Mouse (Mus musculus) gastrocnemius, adult 18-20 months (tissue): ENCODE results near the gene Nes. TPM values are rescaled to one million over a fixed set of nuclear protein-coding genes. Genes with fewer than 3 reads are reported as not detected.
A peak's percentile ranks its signal among the peaks of the same experiment; 100 is the strongest.

Experiments used
- DNase-seq: peaks from one replicate; pipeline ENCODE4 v3.0.0; 2021; ENCODE audit warnings: low spot score
- total RNA-seq, 2 experiments: library from RNA; stranded (reverse); gene quantifications; 2 replicates each; pipeline ENCODE4 v1.2.3; 2021

Gene Nes
- total RNA-seq, 2 experiments from 2014 or later: 10.8 to 24.9 TPM

- DNase-seq: no peak
These were observed 35.2 kb downstream of the Nes start for GRCm38 (mm10) chr3:88005822-88006786.

GRCm38 (mm10) chr3:88010634-88011265 is 39.9 kb downstream of the Nes start:
- no peak for DNase-seq

GRCm38 (mm10) chr3:88022322-88023191 is 51.7 kb downstream of the Nes start:
- DNase-seq: peak; percentile 90

GRCm38 (mm10) chr3:88023192-88024074 is 52.6 kb downstream of the Nes start:
- DNase-seq: no peak

- DNase-seq: no peak
These were observed 55.9 kb downstream of the Nes start for GRCm38 (mm10) chr3:88026823-88027222.

GRCm38 (mm10) chr3:88027434-88028186 is 56.7 kb downstream of the Nes start, which contains the start of gene Hapln2:
Gene Hapln2 (minus strand): TSS chr3:88027583.
- DNase-seq: no peak

Other genes starting within 250 kb of the Nes start
- not detected for gene Lrrc71, start 222.5 kb upstream of the Nes start, total RNA-seq
- gene Ntrk1, start 175.9 kb upstream of the Nes start, total RNA-seq: not detected
- not detected for gene Insrr, start 174.1 kb upstream of the Nes start, total RNA-seq
- 1 to 10 TPM; 6.3 to 6.4 TPM for gene Pear1, start 146.8 kb upstream of the Nes start, total RNA-seq
- gene Sh2d2a, start 124.3 kb upstream of the Nes start, total RNA-seq: not detected
- 10 to 100 TPM; 48.3 to 55.2 TPM for gene Prcc, start 85.5 kb upstream of the Nes start, total RNA-seq
- 100 to 1,000 TPM; 219 to 232 TPM for gene Hdgf, start 64.8 kb upstream of the Nes start, total RNA-seq
- 10 to 100 TPM; 42.2 to 49.1 TPM for gene Mrpl24, start 51.6 kb upstream of the Nes start, total RNA-seq
- gene Isg20l2, start 40.8 kb upstream of the Nes start, total RNA-seq: 1 to 10 TPM; 6.3 to 8.1 TPM
- gene Rrnad1, start 40.4 kb upstream of the Nes start, total RNA-seq: 1 to 10 TPM; 3.2 to 3.4 TPM
- gene Crabp2, start 22.4 kb upstream of the Nes start, total RNA-seq: under 1 TPM in 1 of 2 experiments, not detected in 1; 0.57 TPM
- not detected for gene Bcan, start 29.2 kb downstream of the Nes start, total RNA-seq
- not detected for gene Hapln2, start 56.5 kb downstream of the Nes start, total RNA-seq
- 10 to 100 TPM; 20.3 to 20.4 TPM for gene Gpatch4, start 72.0 kb downstream of the Nes start, total RNA-seq
- gene Naxe, start 87.4 kb downstream of the Nes start, total RNA-seq: 10 to 100 TPM; 49.1 to 52.6 TPM
- gene Ttc24, start 107.2 kb downstream of the Nes start, total RNA-seq: not detected
- gene Iqgap3, start 110.9 kb downstream of the Nes start, total RNA-seq: under 1 TPM; 0.21 to 0.39 TPM
- gene Mef2d, start 171.3 kb downstream of the Nes start, total RNA-seq: 100 to 1,000 TPM; 174 to 196 TPM